Mouse (Mus musculus) testis, adult 2 months (tissue): Measurements from ENCODE around the gene Efna3.

Experiments
- CTCF ChIP-seq: fragments of 200-500 bp; IDR thresholded peaks from 2 replicates; pipeline ENCODE4 v1.5.1; 2012; ENCODE audit warnings: low read depth, mild to moderate bottlenecking, inconsistent platforms, low read length, moderate library complexity; ENCODE audit not compliant: control insufficient read depth, insufficient read depth, insufficient replicate concordance
- POLR2A ChIP-seq: fragments of 200-500 bp; IDR thresholded peaks from 2 replicates; pipeline ENCODE4 v1.6.1; 2012; ENCODE audit warnings: low read depth, mild to moderate bottlenecking, inconsistent platforms, low read length, moderate library complexity; ENCODE audit not compliant: control insufficient read depth

DNA sequence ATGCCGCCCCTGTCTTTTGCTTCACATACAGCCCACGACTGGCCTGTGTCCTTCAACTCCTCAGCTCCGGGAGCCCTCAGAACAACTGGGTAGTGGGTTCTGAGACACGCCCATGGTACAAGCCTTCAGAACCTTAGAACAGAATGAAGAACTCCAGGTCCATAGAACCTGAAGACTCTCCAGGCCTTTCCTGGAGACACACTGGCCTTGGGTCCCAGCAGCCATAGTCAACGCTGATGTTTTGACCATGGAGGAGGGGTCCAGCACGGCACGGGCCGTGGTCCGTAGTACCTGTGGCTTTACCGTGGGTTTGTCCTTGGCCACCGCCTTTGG, 42.4 kb upstream of the Efna3 start, which contains the start of gene Dcst1:
- TF ChIP-seq POLR2A (peak; percentile 40; the same call in 1 of the 2 replicates), CTCF (no peak)
